Comparison of ENCODE assay signal across 9 mouse cellular contexts in the genomic region with DNA sequence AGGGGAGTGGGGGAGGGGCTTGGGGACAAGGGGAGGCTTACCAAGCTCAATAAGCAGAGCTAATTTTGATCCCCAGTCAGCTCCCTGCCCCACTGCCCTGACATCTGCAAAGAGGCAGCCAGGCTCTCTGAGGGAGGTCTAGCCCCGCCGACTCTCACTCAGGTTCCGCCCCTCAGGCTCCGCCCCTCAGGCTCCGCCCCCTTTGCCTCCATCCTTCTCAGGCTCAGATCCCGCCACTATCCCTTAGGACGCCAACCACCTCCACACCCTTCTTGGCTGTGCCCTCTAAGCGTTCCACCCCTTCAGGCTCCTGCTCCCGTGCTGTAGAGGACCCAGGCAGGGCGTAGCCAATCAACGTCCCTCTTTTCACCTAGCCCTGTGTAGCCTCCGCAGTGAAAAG. TPM values are rescaled to one million over a fixed set of nuclear protein-coding genes. Genes with fewer than 3 reads are reported as not detected.
DNase-seq lines count a peak whose midpoint lies in the region; ATAC-seq lines count a peak whose summit lies in the region.
"Had no signal": no experiment of that assay in that cellular context is flagged by ENCODE, and none has a peak within 500 bp of the region (broad histone marks: within the 10 kb centered on the region; RNA-seq: fewer than 3 reads in every experiment).

No protein-coding gene starts in this region.

- no peak overlapping the region for H3K9ac ChIP-seq in hindbrain, embryonic 11.5 days (ENCODE audit: low read depth, low read length)
- H3K9ac ChIP-seq in hindbrain, embryonic 14.5 days = no peak overlapping the region
- H3K9ac ChIP-seq in neural tube, embryonic 12.5 days = no peak overlapping the region

- H3K9me3 ChIP-seq in hindbrain, embryonic 11.5 days (ENCODE audit: control insufficient read depth, low read length) = no peaks in the 10 kb centered on the region
- no peaks in the 10 kb centered on the region for H3K9me3 ChIP-seq in hindbrain, embryonic 14.5 days (ENCODE audit: control insufficient read depth, low read length)
- no peaks in the 10 kb centered on the region for H3K9me3 ChIP-seq in neural tube, embryonic 12.5 days

- no peaks in the 10 kb centered on the region for H3K36me3 ChIP-seq in hindbrain, embryonic 11.5 days (ENCODE audit: control insufficient read depth, insufficient read depth, low read length)
- no peaks in the 10 kb centered on the region for H3K36me3 ChIP-seq in hindbrain, embryonic 14.5 days (replicated peaks; ENCODE audit: control insufficient read depth, insufficient read depth)
- H3K36me3 ChIP-seq in neural tube, embryonic 12.5 days = no peaks in the 10 kb centered on the region

- no peak overlapping the region for H3K4me3 ChIP-seq in hindbrain, embryonic 11.5 days (ENCODE audit: low read depth, low read length)
- no peak overlapping the region for H3K4me3 ChIP-seq in hindbrain, embryonic 14.5 days (replicated peaks; ENCODE audit: low read length)
- H3K4me3 ChIP-seq in neural tube, embryonic 12.5 days = no peak overlapping the region

- H3K4me1 ChIP-seq in hindbrain, embryonic 11.5 days (replicated peaks; ENCODE audit: control insufficient read depth, insufficient read depth, low read length) = peaks cover 7% of the 10 kb centered on the region; the same call in 1 of the 2 replicates
- H3K4me1 ChIP-seq in hindbrain, embryonic 14.5 days (replicated peaks; ENCODE audit: control insufficient read depth, insufficient read depth, low read length) = no peaks in the 10 kb centered on the region; the same call in 1 of the 2 replicates
- H3K4me1 ChIP-seq in neural tube, embryonic 12.5 days = peaks cover 31% of the 10 kb centered on the region

- H3K27me3 ChIP-seq in hindbrain, embryonic 11.5 days (ENCODE audit: control insufficient read depth, insufficient read depth, low read length) = no peaks in the 10 kb centered on the region
- no peaks in the 10 kb centered on the region for H3K27me3 ChIP-seq in hindbrain, embryonic 14.5 days (ENCODE audit: control insufficient read depth, insufficient read depth, low read length)
- H3K27me3 ChIP-seq in neural tube, embryonic 12.5 days (replicated peaks) = no peaks in the 10 kb centered on the region

- whole genome bisulfite sequencing in hindbrain, embryonic 11.5 days = 5% methylated on average over 12 of the region's 12 CpGs
- WGBS in hindbrain, embryonic 14.5 days = 6% methylated on average over 12 of the region's 12 CpGs
- WGBS in neural tube, embryonic 12.5 days = 8% methylated on average over 12 of the region's 12 CpGs

- no peak overlapping the region for H3K27ac ChIP-seq in hindbrain, embryonic 11.5 days (ENCODE audit: low read depth, low read length)
- no peak overlapping the region for H3K27ac ChIP-seq in hindbrain, embryonic 14.5 days
- no peak overlapping the region for H3K27ac ChIP-seq in neural tube, embryonic 12.5 days

- ATAC-seq in hindbrain, embryonic 11.5 days (ENCODE audit: low FRiP score) = no peak; the same call in 1 of the 2 replicates
- ATAC-seq in hindbrain, embryonic 14.5 days (ENCODE audit: low FRiP score) = no peak
- 0 out of 2 replicates have a peak, but pooled peaks have one; percentile 29 for ATAC-seq in neural tube, embryonic 12.5 days (ENCODE audit: low FRiP score, low read depth)

- peak overlapping the region; percentile 31 for H3K4me2 ChIP-seq in hindbrain, embryonic 11.5 days (replicated peaks; ENCODE audit: low read depth, low read length)
- no peak overlapping the region for H3K4me2 ChIP-seq in hindbrain, embryonic 14.5 days (replicated peaks)
- peak overlapping the region; percentile 39 for H3K4me2 ChIP-seq in neural tube, embryonic 12.5 days (replicated peaks)

- peak; percentile 79 for DNase-seq in hindbrain, embryonic 11.5 days (ENCODE audit: low spot score)
- DNase-seq in hindbrain, embryonic 14.5 days (ENCODE audit: low spot score) = no peak
- DNase-seq in embryo, embryonic 10 days (ENCODE audit: low spot score) = peak; percentile 85
- peak; percentile 25 for DNase-seq in induced T-regulatory cell, adult 2 months (ENCODE audit: low read depth)
- no peak for DNase-seq in gastrocnemius, adult 18-20 months (ENCODE audit: low spot score)
- DNase-seq in cerebellum, postnatal 14 days = no peak
- DNase-seq in MN1 (ENCODE audit: low spot score) = no peak
- DNase-seq: cerebellum, adult 18-20 months had no signal

RNA-seq across cellular contexts. Expression of gene Cpne5, which starts 49.0 kb away (rescaled TPM):
- polyA plus RNA-seq in hindbrain, embryonic 11.5 days (2014; fragmentation: Nextera tagmentation; extraction: Ambion mirVana) = 3.7 and 4.2 TPM in 2 replicates
- polyA plus RNA-seq in hindbrain, embryonic 14.5 days (2014; fragmentation: Nextera tagmentation; extraction: Ambion mirVana) = 38.1 and 42.8 TPM in 2 replicates
- 7.0 and 7.7 TPM in 2 replicates for polyA plus RNA-seq in neural tube, embryonic 12.5 days (2016; fragmentation: Nextera tagmentation; extraction: Ambion mirVana)
- total RNA-seq in gastrocnemius, adult 18-20 months (2021) = not detected

Comparison
In these comparisons a context has a peak if more than half of its experiments do, and no peak if none do; other contexts are left out.
1. DNase-seq: peak in hindbrain, embryonic 11.5 days (single experiment), embryo, embryonic 10 days (single experiment) and induced T-regulatory cell, adult 2 months (single experiment); none in hindbrain, embryonic 14.5 days (single experiment), gastrocnemius, adult 18-20 months (single experiment), cerebellum, postnatal 14 days (0 of 2) and MN1 (single experiment).